Mouse (Mus musculus): Measurements from ENCODE around the gene Plxnb2. TPM values are rescaled to one million over a fixed set of nuclear protein-coding genes. Genes with fewer than 3 reads are reported as not detected.

Plxnb2 gene
- total RNA-seq, 2 experiments from 2014 or later: 49.7 to 59.1 TPM

DNA sequence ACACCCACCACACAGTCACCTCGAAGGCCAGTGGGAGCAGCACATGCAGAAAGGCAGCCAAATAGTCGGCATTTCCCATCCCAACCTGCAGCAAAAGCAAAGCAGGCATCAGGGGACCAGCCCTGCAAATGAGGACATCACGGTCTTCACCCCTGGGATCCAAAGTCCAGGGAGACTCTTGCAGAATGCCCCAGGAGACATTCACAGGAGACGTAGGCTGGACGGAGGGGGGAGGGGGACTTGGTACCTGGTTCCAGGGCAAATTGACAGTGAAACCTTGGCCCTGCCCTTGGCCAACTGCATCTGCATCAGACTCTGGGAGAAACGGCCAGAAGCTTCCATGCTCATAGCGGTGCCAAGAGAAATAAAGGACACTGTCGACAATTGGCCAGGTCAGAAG, 54.0 kb downstream of the Plxnb2 start:
- no peak overlapping the region for H3K4me3 ChIP-seq
- no peak for TF ChIP-seq CTCF (conservative IDR thresholded peaks at IDR 0.05)

DNA sequence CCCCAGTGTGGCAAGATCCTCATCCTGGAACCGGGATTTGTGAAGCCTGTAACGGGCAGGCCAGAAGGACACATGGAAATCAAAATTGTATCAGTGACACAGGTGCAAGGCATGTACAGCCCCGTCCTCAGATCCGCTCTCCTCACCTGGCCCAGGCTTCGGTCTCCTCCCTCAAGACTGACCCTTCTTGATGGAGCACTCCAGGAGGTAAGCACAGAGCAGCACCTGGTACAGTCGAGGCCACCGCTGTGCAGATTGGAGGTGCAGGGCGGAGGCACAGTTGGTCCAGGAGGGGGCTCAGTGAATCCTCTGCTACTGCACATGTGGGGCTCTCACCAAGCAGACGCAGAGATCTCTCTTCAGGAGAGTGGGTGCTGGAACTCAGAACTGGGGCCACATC, 55.2 kb downstream of the Plxnb2 start:
- no peak for DNase-seq (ENCODE audit: low spot score in 2 of 2)
- no peak for TF ChIP-seq CTCF (conservative IDR thresholded peaks at IDR 0.05)

More for the DNA sequence above, 54.0 kb downstream of the Plxnb2 start:
- H3K27ac ChIP-seq: no peak overlapping the region
- DNase-seq (ENCODE audit: low spot score in 2 of 2): no peak

DNA sequence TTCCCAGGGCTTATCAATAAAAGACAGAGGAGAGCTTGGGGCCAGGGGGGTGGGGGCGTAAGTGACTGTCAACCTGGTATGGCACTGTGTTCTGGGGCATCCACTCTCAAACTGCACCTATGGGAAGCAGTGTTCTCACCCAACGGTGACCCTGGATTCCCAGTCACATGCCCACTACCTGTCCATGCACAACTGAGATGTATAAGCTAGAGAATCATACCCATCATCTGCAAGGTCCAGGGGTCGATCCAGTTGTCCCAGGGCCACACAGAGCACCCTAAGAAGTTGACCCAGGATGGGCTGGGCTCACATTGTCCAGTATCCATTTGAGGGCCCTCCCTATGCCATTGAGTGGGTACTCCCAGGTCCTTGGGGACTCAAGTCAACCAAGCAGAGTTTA, 56.3 kb downstream of the Plxnb2 start:
- no peak for DNase-seq (ENCODE audit: low spot score in 2 of 2)
- Histone ChIP-seq H3K27ac (no peak overlapping the region), H3K4me3 (no peak overlapping the region)
- TF ChIP-seq CTCF (conservative IDR thresholded peaks at IDR 0.05): no peak

More for the DNA sequence above, 55.2 kb downstream of the Plxnb2 start:
- no peak overlapping the region for H3K27ac ChIP-seq
- H3K4me3 ChIP-seq: no peak overlapping the region

DNA sequence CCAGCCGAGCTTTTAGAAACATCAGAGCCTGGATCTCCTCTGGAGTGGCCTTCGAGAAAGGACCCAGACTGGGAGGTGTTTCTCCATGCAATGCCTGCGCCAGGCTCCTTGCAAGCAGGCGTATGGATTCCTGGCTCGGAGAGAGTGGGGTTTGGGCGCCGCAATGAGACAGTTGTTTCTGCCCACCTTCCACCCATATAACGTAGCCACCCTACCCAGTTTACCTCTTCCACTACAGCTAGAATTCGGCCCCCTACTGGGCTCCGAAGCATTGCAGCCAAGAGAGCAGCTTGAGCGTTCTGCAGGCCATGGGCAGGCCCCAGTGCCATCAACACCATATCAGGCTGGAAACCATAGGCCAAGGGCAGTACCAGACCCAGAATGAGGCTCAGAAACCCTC, 57.0 kb downstream of the Plxnb2 start:
- peak; percentile 71 for TF ChIP-seq CTCF (conservative IDR thresholded peaks at IDR 0.05)
- peak overlapping the region; percentile 90 for H3K27ac ChIP-seq
- H3K4me3 ChIP-seq: peak overlapping the region; percentile 64
- DNase-seq (ENCODE audit: low spot score in 2 of 2): peak; percentile 37 to 62

DNA sequence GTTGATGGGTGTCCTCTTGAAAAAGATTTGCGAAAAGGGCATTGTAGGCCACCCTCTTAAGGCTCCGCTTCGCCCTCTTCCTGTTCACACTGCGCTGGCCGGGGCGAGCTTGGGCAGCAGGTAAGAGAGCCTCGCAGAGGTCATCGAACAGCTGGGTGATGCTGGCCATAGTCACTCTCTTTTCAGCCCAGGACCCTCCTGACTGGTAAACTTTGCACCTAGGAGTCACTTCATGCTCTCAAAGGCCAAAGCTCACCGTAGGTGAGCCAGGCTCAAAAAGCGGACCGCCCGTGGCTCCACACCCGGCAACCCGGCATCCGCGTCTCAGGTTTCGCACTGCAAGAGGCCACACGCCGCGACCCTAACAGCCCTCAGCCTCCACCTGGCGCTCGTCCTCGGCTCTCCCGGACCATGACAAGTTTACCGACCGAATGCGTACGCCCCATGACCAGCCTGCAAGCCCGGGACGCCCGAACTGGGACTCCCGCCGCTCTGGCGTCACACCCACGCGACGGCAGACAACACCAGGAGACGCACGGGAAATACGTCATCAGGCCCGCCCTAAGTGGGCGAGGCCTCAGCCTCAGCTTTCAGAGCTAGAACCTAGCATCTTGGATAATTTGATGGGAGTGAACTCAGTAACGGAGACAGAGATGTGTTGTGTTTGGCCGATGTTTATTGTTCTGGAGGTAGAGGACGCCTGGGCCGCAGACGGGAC, 57.8 kb downstream of the Plxnb2 start, which contains the start of gene Tubgcp6:
Gene Tubgcp6, minus strand, starts transcription at position 464 of the 718 bp plus-strand sequence.
- Histone ChIP-seq H3K4me3 (peak within 1 kb of the TSS; percentile 64), H3K27ac (peak within 1 kb of the TSS; percentile 90)
- DNase-seq (ENCODE audit: low spot score in 2 of 2): peak; percentile 95 to 96
- TF ChIP-seq CTCF (conservative IDR thresholded peaks at IDR 0.05): no peak

DNA sequence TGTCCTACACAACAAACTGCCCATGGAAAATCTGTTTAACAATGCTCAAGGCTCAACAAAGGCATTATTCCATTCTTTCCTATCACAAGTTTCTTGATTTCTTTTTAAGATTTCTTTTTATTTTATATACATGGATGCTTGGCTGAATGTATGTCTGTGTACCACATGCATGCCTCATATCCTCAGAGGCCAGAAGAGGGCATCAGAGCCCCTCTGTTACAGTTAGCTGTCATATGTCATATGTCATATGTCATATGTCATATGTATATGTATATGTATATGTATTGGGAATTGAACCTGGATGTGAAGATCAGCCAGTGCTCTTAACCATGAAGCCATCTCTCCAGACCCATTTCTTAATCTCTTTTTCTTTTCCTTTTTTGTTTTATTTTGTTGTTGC, 62.6 kb downstream of the Plxnb2 start:
- no peak for DNase-seq (ENCODE audit: low spot score in 2 of 2)
- no peak overlapping the region for H3K4me3 ChIP-seq
- no peak overlapping the region for H3K27ac ChIP-seq
- peak; percentile 65 for TF ChIP-seq CTCF (conservative IDR thresholded peaks at IDR 0.05)

DNA sequence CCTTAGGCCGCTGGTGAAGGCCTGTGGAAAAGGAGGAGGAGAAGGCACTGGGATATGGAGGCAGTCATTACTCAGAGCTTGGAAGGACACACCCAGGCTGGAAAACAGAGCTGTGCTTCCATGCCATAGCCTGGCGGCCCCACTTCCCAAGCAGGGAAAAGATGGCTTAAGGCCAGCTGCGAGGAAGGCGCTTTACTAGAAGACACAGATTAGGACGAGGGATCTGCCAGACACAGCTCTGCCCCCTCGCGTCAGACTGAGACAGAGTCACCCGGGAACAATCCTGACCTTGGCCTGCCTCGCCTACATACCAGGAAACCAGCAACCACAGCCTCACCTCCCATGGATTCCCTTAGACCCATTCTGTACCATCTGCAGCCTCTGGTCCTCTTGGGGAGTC, 70.4 kb downstream of the Plxnb2 start:
- Histone ChIP-seq H3K4me3 (no peak overlapping the region), H3K27ac (no peak overlapping the region)
- no peak for DNase-seq (ENCODE audit: low spot score in 2 of 2)
- peak; percentile 44 for TF ChIP-seq CTCF (conservative IDR thresholded peaks at IDR 0.05)

DNA sequence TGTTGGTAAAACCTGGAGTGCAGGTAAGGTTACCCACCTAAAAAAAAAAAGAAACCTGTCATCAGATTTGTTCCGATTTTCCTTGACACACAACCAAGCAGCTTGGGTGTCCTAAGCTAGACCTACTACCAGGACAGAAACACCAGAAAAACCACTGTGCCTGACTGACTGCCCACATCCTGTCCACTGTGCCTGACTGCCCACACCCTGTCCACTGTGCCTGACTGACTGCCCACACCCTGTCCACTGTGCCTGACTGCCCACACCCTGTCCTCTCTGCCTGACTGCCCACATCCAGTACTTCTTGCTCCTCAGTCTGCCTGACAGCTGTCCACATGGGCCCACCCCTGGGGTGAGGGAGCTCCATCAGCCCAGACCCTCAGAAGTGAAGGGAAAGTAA, 73.6 kb downstream of the Plxnb2 start:
- TF ChIP-seq CTCF (conservative IDR thresholded peaks at IDR 0.05): no peak
- Histone ChIP-seq H3K4me3 (no peak overlapping the region), H3K27ac (no peak overlapping the region)
- DNase-seq (ENCODE audit: low spot score in 2 of 2): no peak

DNA sequence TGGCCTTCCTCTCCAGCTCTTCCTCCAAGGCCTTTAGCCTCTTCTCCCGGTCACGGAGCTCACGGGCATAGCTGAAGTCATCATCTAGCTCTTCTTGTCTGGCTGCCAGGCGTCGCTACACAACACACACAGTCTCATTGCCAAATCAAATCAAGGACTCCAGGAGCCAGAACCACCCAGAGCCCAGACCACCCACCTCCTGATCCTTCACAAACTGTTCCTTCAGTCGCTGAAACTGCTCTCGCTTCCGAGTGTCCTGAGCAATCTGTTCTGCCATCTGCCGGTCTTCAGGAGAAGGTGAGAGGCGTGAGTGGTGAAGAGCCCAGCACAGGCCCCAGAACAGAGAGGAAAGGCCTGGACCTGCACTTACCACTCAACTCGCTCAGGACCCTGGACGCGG, 74.5 kb downstream of the Plxnb2 start:
- no peak for DNase-seq (ENCODE audit: low spot score in 2 of 2)
- TF ChIP-seq CTCF (conservative IDR thresholded peaks at IDR 0.05): no peak
- Histone ChIP-seq H3K4me3 (no peak overlapping the region), H3K27ac (peak overlapping the region; percentile 46; the same call in 1 of the 2 replicates)

Small RNAs within 50 kb of the gene (microRNA-seq; reads per million reads assigned to microRNA genes)
- gene Mir6958: 1.9 to 3.9 reads per million in 2 experiments
- gene Mir7118: 0.55 to 0.64 reads per million in 2 experiments

Other genes with a start within 250 kb of the Plxnb2 start
- gene Ttll8, start 226.4 kb downstream of the Plxnb2 start, total RNA-seq (2021): 1 to 10 TPM; 1.5 to 2.0 TPM
- 100 to 1,000 TPM; 114 to 116 TPM for gene Mlc1, start 201.8 kb downstream of the Plxnb2 start, total RNA-seq (2021)
- gene Mov10l1, start 197.9 kb downstream of the Plxnb2 start, total RNA-seq (2021): not detected
- 100 to 1,000 TPM; 159 to 177 TPM for gene Panx2, start 121.1 kb downstream of the Plxnb2 start, total RNA-seq (2021)
- 10 to 100 TPM; 21.4 to 24.2 TPM for gene Trabd, start 105.7 kb downstream of the Plxnb2 start, total RNA-seq (2021)
- gene Selenoo, start 91.7 kb downstream of the Plxnb2 start, total RNA-seq (2021): 10 to 100 TPM; 21.2 to 22.0 TPM
- gene Tubgcp6, start 57.7 kb downstream of the Plxnb2 start, total RNA-seq (2021): 10 to 100 TPM; 31.0 to 31.5 TPM
- gene Hdac10, start 52.1 kb downstream of the Plxnb2 start, total RNA-seq (2021): 10 to 100 TPM; 16.3 to 17.9 TPM
- 1 to 10 TPM; 4.4 to 5.6 TPM for gene Mapk12, start 40.1 kb downstream of the Plxnb2 start, total RNA-seq (2021)
- 10 to 100 TPM; 21.6 to 25.8 TPM for gene Mapk11, start 31.2 kb downstream of the Plxnb2 start, total RNA-seq (2021)
- gene Dennd6b, start 15.7 kb upstream of the Plxnb2 start, total RNA-seq (2021): 10 to 100 TPM; 39.6 to 41.5 TPM
- 100 to 1,000 TPM; 170 to 172 TPM for gene Ppp6r2, start 30.8 kb upstream of the Plxnb2 start, total RNA-seq (2021)
- 100 to 1,000 TPM; 356 to 361 TPM for gene Sbf1, start 134.5 kb upstream of the Plxnb2 start, total RNA-seq (2021)
- not detected for gene Adm2, start 141.9 kb upstream of the Plxnb2 start, total RNA-seq (2021)
- not detected for gene Miox, start 153.6 kb upstream of the Plxnb2 start, total RNA-seq (2021)
- 10 to 100 TPM; 14.8 to 20.0 TPM for gene Lmf2, start 174.9 kb upstream of the Plxnb2 start, total RNA-seq (2021)
- 100 to 1,000 TPM in 1 of 2 experiments, 10 to 100 TPM in 1; 97.6 to 101 TPM for gene Ncaph2, start 174.9 kb upstream of the Plxnb2 start, total RNA-seq (2021)
- gene Sco2, start 193.1 kb upstream of the Plxnb2 start, total RNA-seq (2021): 10 to 100 TPM; 28.7 to 33.3 TPM
- gene Tymp, start 196.3 kb upstream of the Plxnb2 start, total RNA-seq (2021): 1 to 10 TPM; 1.3 TPM
- 1 to 10 TPM; 1.9 to 2.9 TPM for gene Odf3b, start 198.5 kb upstream of the Plxnb2 start, total RNA-seq (2021)
- under 1 TPM; 0.59 to 0.71 TPM for gene Klhdc7b, start 204.1 kb upstream of the Plxnb2 start, total RNA-seq (2021)
- not detected for gene Syce3, start 229.7 kb upstream of the Plxnb2 start, total RNA-seq (2021)
- gene Cpt1b, start 245.1 kb upstream of the Plxnb2 start, total RNA-seq (2021): 1 to 10 TPM; 1.3 to 3.1 TPM
- gene C730034F03Rik, start 248.8 kb upstream of the Plxnb2 start, total RNA-seq (2021): 1 to 10 TPM; 1.8 to 3.4 TPM
- under 1 TPM in 1 of 2 experiments, not detected in 1; 0.66 TPM for gene Gm44502, start 248.9 kb upstream of the Plxnb2 start, total RNA-seq (2021)
- 10 to 100 TPM; 38.9 to 48.2 TPM for gene Chkb, start 249.1 kb upstream of the Plxnb2 start, total RNA-seq (2021)

All from layer of hippocampus, adult 2 months (tissue).